Mouse (Mus musculus): Measurements from ENCODE around the gene Dusp14. TPM values are rescaled to one million over a fixed set of nuclear protein-coding genes. Genes with fewer than 3 reads are reported as not detected.
A peak's percentile ranks its signal among the peaks of the same experiment; 100 is the strongest.

The Dusp14 gene
- 10.1 and 12.0 TPM in 2 replicates for polyA plus RNA-seq (2015; fragmentation: Nextera tagmentation; extraction: Ambion mirVana)

DNA sequence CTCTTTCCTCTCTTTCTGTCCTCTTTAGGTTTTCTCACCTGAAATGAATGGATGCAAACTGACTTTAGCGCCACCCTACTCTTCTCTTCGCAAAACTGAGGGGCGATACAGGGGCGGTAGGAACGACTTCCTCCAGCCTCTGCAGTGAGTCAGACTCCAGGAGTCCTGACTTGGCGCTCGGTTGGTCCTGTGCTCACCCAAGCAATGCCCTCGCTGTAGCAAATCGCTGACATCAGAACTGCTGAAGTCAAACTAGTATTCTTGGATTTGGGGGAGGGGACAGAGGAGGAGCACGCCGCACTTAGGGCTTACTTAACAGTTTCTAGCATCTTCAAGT, at the start of gene Dusp14:
Gene Dusp14 (minus strand): TSS at position 228 of the 337 bp plus-strand sequence.
- no peaks in the 10 kb centered on the region for H3K36me3 ChIP-seq
- H3K4me2 ChIP-seq, result peak within 1 kb of the TSS; percentile 98
- H3K9me3 ChIP-seq, result no peaks in the 10 kb centered on the region
- peaks cover 29% of the 10 kb centered on the region for H3K4me1 ChIP-seq (replicated peaks)
- ATAC-seq (ENCODE audit: low FRiP score, low read depth), result no peak
- 12% methylated on average over 11 of the region's 11 CpGs for WGBS
- H3K4me3 ChIP-seq, result peak within 1 kb of the TSS; percentile 67
- H3K27me3 ChIP-seq, result peaks cover 30% of the 10 kb centered on the region
- H3K9ac ChIP-seq, result peak within 1 kb of the TSS; percentile 56
- H3K27ac ChIP-seq (replicated peaks), result peak within 1 kb of the TSS; percentile 35; the same call in 1 of the 2 replicates

DNA sequence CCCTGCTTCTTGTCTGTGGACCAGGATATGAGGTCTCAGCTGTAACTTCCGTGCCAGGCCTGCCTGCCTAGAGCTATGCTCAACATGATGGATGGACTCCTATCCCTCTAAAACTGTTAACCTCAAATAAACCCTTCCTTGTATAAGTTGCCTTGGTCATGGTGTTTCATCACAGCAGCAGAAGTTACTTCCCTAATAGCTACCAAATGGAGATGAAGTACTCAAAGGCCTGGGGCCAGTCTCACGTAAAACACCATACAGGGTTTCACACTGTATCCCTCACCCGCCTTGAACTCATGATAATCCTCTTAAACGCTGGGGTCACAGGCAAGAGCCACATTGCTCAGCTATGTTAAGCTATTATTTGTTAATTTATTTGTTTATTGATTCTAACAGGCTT, 48.4 kb upstream of the Dusp14 start:
- Histone ChIP-seq H3K9me3 (no peaks in the 10 kb centered on the region), H3K4me2 (no peak overlapping the region), H3K36me3 (peaks cover 57% of the 10 kb centered on the region), H3K4me3 (no peak overlapping the region), H3K4me1 (replicated peaks) (no peaks in the 10 kb centered on the region), H3K9ac (no peak overlapping the region), H3K27ac (replicated peaks) (no peak overlapping the region), H3K27me3 (no peaks in the 10 kb centered on the region)
- 86% methylated on average over 4 of the region's 4 CpGs for WGBS
- ATAC-seq (ENCODE audit: low FRiP score, low read depth), result no peak

DNA sequence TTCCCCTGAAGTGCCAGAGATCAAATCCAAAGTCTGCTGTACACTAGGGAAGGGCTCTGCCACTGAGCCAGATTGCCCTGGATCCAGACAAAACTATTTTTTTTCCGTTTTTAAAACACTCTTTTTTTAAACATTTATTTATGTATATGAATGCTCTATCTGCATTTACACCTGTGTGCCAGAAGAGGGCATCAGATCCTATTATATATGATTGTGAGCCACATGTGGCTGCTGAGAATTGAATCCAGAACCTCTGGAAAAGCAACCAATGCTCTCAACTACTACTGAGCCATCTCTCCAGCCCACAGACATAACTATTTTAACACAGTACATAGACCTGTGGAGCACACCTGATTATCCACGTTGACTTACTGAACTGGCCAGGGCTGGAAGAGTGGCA, 47.2 kb upstream of the Dusp14 start:
- Histone ChIP-seq H3K9me3 (no peaks in the 10 kb centered on the region), H3K4me2 (no peak overlapping the region), H3K9ac (no peak overlapping the region), H3K4me3 (no peak overlapping the region), H3K36me3 (peaks cover 55% of the 10 kb centered on the region), H3K27me3 (no peaks in the 10 kb centered on the region), H3K27ac (replicated peaks) (no peak overlapping the region), H3K4me1 (replicated peaks) (no peaks in the 10 kb centered on the region)
- no peak for ATAC-seq (ENCODE audit: low FRiP score, low read depth)
- WGBS, result 72% methylated on average over 2 of the region's 2 CpGs

GRCm38 (mm10) chr11:84115646-84116045, 46.6 kb upstream of the Dusp14 start:
- Histone ChIP-seq H3K27ac (replicated peaks) (no peak overlapping the region), H3K4me1 (replicated peaks) (no peaks in the 10 kb centered on the region), H3K9me3 (no peaks in the 10 kb centered on the region), H3K9ac (no peak overlapping the region), H3K4me2 (no peak overlapping the region), H3K36me3 (peaks cover 54% of the 10 kb centered on the region), H3K4me3 (no peak overlapping the region), H3K27me3 (no peaks in the 10 kb centered on the region)
- no peak for ATAC-seq (ENCODE audit: low FRiP score, low read depth)
- WGBS, result 76% methylated on average over 9 of the region's 9 CpGs

GRCm38 (mm10) chr11:84113623-84114022, 44.6 kb upstream of the Dusp14 start:
- no peak overlapping the region for H3K27ac ChIP-seq (replicated peaks)
- no peaks in the 10 kb centered on the region for H3K9me3 ChIP-seq
- H3K9ac ChIP-seq, result no peak overlapping the region
- no peaks in the 10 kb centered on the region for H3K27me3 ChIP-seq
- no peak for ATAC-seq (ENCODE audit: low FRiP score, low read depth)
- peaks cover 51% of the 10 kb centered on the region for H3K36me3 ChIP-seq
- H3K4me3 ChIP-seq, result no peak overlapping the region
- no peak overlapping the region for H3K4me2 ChIP-seq
- H3K4me1 ChIP-seq (replicated peaks), result no peaks in the 10 kb centered on the region
- 96% methylated on average over 5 of the region's 5 CpGs for WGBS

DNA sequence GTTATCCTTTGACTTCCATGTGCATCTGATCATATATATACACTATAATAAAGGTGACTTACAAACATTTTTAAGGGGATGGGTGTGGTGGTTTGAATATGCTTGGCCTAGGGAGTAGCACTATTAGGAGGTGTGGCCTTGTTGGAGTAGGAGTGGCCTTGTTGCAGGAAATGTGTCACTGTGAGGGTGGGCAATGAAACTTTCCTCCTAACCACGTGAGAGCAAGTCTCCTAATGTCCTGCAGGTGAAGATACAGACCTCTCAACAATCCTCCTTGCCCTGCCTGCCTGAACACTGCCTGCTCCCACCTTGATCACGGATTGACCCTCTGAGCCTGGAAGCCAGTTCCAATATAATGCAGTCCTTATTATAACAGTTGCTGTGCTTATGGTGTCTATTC, 38.1 kb upstream of the Dusp14 start:
- Histone ChIP-seq H3K36me3 (peaks cover 79% of the 10 kb centered on the region), H3K27me3 (no peaks in the 10 kb centered on the region), H3K4me2 (no peak overlapping the region), H3K4me3 (no peak overlapping the region), H3K9ac (no peak overlapping the region), H3K27ac (replicated peaks) (no peak overlapping the region), H3K4me1 (replicated peaks) (no peaks in the 10 kb centered on the region), H3K9me3 (no peaks in the 10 kb centered on the region)
- ATAC-seq (ENCODE audit: low FRiP score, low read depth), result no peak
- 74% methylated on average over 2 of the region's 2 CpGs for WGBS

DNA sequence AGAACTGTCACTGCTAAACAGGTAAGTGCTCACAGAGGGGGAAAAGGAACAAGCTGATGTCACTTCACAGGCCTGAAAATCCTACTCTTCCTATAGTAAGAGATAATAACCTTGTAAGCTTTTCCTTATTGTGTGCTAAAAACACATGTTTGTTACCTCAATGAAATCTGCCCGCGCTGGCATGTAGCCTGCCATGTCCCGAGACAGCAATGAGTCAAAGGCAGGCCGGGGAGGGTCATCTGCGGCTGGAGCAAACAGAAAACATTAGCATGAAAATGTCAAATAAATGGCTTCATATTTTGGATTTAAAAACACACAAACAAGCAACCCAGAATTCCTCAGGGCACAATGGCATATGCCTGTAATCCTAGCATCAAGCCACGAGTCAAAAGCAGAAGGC, 35.0 kb upstream of the Dusp14 start:
- Histone ChIP-seq H3K27ac (replicated peaks) (no peak overlapping the region), H3K9me3 (no peaks in the 10 kb centered on the region), H3K4me2 (no peak overlapping the region), H3K36me3 (peaks cover 87% of the 10 kb centered on the region), H3K4me3 (no peak overlapping the region), H3K27me3 (no peaks in the 10 kb centered on the region), H3K4me1 (replicated peaks) (no peaks in the 10 kb centered on the region), H3K9ac (no peak overlapping the region)
- WGBS, result 93% methylated on average over 6 of the region's 6 CpGs
- ATAC-seq (ENCODE audit: low FRiP score, low read depth), result no peak

DNA sequence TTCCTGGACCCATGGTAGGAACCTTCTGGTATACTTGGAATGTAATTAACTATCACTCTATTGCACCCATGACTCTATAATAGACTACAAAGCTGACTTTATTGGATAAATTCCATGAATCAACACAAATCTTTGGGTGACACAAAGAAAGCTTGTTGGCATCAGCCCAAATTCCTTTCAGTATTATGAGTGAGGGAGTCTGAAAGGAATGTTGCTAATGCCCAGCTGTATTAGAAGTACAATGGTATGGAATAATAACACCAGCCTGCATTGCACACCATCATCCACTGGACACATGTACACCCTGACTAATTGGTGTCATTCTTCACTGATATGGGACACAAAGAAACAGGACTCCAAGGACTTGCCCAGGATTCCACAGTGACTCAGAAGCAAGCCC, 32.1 kb upstream of the Dusp14 start:
- ATAC-seq (ENCODE audit: low FRiP score, low read depth), result no peak
- Histone ChIP-seq H3K9ac (no peak overlapping the region), H3K36me3 (peaks cover 76% of the 10 kb centered on the region), H3K4me1 (replicated peaks) (no peaks in the 10 kb centered on the region), H3K27ac (replicated peaks) (no peak overlapping the region), H3K9me3 (no peaks in the 10 kb centered on the region), H3K4me3 (no peak overlapping the region), H3K4me2 (no peak overlapping the region), H3K27me3 (no peaks in the 10 kb centered on the region)

DNA sequence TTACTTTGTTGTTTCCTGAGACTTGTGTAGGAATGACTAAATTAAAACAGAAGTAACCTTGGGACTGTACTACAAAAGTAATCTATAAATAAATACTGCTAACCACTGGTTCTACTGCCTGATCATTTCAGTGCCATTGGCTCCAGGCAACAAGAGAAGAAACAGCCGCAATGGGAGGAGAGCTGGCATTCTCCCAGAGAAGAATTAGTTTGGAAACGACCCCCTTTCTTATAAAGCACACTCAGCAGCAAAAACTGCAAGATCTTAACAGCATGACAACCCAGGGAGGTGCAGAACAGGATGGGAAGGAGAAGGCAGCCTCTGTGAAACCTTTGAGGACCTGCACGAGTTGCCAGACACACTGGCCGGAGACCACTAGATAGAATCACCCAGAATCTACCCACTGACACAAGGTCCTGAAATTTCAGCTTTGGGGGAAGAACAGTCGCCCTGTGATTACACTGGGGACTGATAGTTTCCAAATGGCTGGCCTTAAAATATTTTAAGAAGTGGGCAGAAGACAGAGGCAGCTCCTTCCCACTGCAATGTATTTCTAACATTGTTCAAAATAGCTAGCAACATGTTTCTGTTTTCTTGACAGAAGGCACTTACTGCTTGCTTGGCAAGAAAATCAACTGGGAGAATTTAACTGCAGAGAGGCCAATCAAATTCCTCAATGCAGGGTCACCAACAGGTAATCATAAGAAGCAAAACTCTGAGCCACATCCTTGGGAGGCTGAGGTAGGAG, 28.4 kb upstream of the Dusp14 start:
- Histone ChIP-seq H3K4me1 (replicated peaks) (no peaks in the 10 kb centered on the region), H3K4me2 (no peak overlapping the region), H3K27me3 (no peaks in the 10 kb centered on the region), H3K9ac (no peak overlapping the region), H3K4me3 (no peak overlapping the region), H3K36me3 (peaks cover 47% of the 10 kb centered on the region), H3K27ac (replicated peaks) (no peak overlapping the region), H3K9me3 (no peaks in the 10 kb centered on the region)
- WGBS, result 73% methylated on average over 5 of the region's 5 CpGs
- ATAC-seq (ENCODE audit: low FRiP score, low read depth), result no peak

DNA sequence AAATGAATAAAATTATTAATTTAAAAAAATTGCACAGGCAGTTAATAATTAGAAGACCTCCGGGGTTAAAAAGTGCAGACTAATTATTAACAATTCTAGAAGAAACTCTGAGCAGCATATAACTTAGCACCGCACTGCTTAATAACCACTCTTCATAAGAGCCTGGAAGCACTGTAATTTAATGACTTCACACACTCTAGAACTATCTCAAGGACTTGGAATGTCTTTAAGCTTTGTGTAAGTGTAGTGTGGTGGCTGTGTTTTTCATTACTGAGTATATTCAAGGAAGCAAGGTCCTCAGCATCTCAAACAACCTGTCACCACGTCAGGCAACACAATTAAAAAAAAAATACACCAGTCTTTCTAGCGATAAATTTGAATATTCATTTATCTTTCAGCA, 26.0 kb upstream of the Dusp14 start:
- Histone ChIP-seq H3K27ac (replicated peaks) (no peak overlapping the region), H3K27me3 (no peaks in the 10 kb centered on the region), H3K9ac (no peak overlapping the region), H3K36me3 (peaks cover 39% of the 10 kb centered on the region), H3K4me3 (no peak overlapping the region), H3K4me2 (no peak overlapping the region), H3K4me1 (replicated peaks) (no peaks in the 10 kb centered on the region), H3K9me3 (no peaks in the 10 kb centered on the region)
- WGBS, result 87% methylated on average over 4 of the region's 4 CpGs
- ATAC-seq (ENCODE audit: low FRiP score, low read depth), result no peak

DNA sequence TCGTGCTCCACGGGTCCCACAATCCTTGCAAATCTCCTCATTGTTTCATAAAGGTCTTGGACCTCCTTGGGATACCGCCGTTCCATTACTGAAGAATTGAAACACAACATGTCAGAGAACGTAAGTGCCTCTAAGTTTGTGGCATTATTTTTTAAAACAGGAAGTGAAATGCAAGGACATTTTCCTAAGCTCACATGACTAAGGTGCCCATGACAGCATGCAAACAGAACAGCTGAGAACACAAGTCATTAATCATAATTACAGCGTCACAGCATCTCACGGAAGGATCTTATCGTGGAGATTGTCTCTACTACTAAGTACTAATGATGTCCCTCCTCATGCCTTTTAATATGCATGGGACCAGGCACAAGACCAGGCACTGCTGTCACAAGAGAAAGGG, 21.5 kb upstream of the Dusp14 start:
- H3K36me3 ChIP-seq, result peaks cover 41% of the 10 kb centered on the region
- no peaks in the 10 kb centered on the region for H3K27me3 ChIP-seq
- ATAC-seq (ENCODE audit: low FRiP score, low read depth), result no peak
- no peak overlapping the region for H3K4me3 ChIP-seq
- H3K9me3 ChIP-seq, result no peaks in the 10 kb centered on the region
- H3K27ac ChIP-seq (replicated peaks), result no peak overlapping the region
- 76% methylated on average over 8 of the region's 8 CpGs for WGBS
- no peak overlapping the region for H3K9ac ChIP-seq
- no peaks in the 10 kb centered on the region for H3K4me1 ChIP-seq (replicated peaks)
- H3K4me2 ChIP-seq, result no peak overlapping the region

- Histone ChIP-seq H3K9me3 (no peaks in the 10 kb centered on the region), H3K9ac (no peak overlapping the region), H3K36me3 (peaks cover 42% of the 10 kb centered on the region), H3K27me3 (no peaks in the 10 kb centered on the region), H3K4me3 (no peak overlapping the region), H3K27ac (replicated peaks) (no peak overlapping the region), H3K4me2 (no peak overlapping the region), H3K4me1 (replicated peaks) (no peaks in the 10 kb centered on the region)
- 83% methylated on average over 5 of the region's 5 CpGs for WGBS
- no peak for ATAC-seq (ENCODE audit: low FRiP score, low read depth)
Observed at GRCm38 (mm10) chr11:84081901-84082300, 12.8 kb upstream of the Dusp14 start.

DNA sequence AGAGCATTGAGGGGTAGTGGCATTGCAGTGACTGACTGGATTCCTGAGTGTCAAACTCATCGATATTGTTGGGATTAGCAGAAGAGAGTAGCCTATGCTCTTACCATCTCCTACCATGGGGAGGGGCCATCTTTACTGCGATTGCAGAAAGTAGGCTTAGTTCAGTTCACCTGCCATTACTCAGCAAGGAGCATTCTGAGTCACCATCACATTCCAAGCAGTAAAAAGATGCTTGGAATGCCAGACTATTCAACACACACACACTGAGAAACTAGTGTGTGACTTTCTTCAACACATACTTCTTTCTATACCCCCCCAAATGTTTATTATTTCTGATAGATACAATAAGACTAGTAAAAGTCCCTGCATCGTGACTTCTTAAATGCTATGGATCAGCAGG, 11.3 kb upstream of the Dusp14 start:
- Histone ChIP-seq H3K27me3 (no peaks in the 10 kb centered on the region), H3K9ac (no peak overlapping the region), H3K4me3 (no peak overlapping the region), H3K9me3 (no peaks in the 10 kb centered on the region), H3K4me2 (no peak overlapping the region), H3K4me1 (replicated peaks) (no peaks in the 10 kb centered on the region), H3K27ac (replicated peaks) (no peak overlapping the region), H3K36me3 (peaks cover 30% of the 10 kb centered on the region)
- ATAC-seq (ENCODE audit: low FRiP score, low read depth), result no peak
- WGBS, result 94% methylated on average over 3 of the region's 3 CpGs
